Mouse (Mus musculus): ENCODE measurements around the gene Rnf24. TPM values are rescaled to one million over a fixed set of nuclear protein-coding genes. Genes with fewer than 3 reads are reported as not detected.

Gene Rnf24
- polyA plus RNA-seq, 1 experiment from 2014 or later = 14.9 TPM

DNA sequence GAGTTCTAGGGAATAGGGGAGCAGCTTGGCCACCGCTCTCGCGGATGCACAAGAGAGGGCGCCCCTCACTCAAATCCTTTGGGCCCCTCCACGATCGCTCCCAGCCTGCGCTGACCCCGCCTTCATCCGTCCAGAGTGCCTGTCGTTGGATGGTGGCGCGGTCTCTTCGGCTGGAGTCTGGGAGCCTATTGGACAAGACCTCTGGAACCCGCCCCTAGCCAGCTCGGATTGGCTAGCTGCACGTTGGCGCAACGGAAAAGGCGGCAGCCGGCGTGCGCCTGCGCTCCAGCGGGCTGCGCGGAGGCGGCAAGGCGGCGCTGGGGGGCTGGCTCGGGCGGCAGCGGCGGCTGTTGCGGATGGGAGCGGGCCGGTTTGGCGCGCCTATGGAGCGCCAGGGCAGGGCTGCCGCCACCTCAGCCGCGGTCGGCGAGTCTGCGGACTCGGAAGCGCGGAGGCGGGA lies 90.4 kb downstream of the Rnf24 start, which contains the start of gene Pank2:
Gene Pank2, plus strand, starts transcription at position 283 of the 460 bp plus-strand sequence.
- H3K36me3 ChIP-seq = no peaks in the 10 kb centered on the region
- under 1% methylated on average over 46 of the region's 49 CpGs for WGBS
- H3K9me3 ChIP-seq (replicated peaks) = no peaks in the 10 kb centered on the region
- H3K27me3 ChIP-seq (replicated peaks) = no peaks in the 10 kb centered on the region
- peak within 1 kb of the TSS; percentile 77 for H3K9ac ChIP-seq (replicated peaks)
- H3K4me2 ChIP-seq = peak within 1 kb of the TSS; percentile 80
- peaks cover 33% of the 10 kb centered on the region for H3K4me1 ChIP-seq
- H3K4me3 ChIP-seq (replicated peaks) = peak within 1 kb of the TSS; percentile 65
- H3K27ac ChIP-seq (replicated peaks) = peak within 1 kb of the TSS; percentile 96
- ATAC-seq (ENCODE audit: low FRiP score) = peak; percentile 100

DNA sequence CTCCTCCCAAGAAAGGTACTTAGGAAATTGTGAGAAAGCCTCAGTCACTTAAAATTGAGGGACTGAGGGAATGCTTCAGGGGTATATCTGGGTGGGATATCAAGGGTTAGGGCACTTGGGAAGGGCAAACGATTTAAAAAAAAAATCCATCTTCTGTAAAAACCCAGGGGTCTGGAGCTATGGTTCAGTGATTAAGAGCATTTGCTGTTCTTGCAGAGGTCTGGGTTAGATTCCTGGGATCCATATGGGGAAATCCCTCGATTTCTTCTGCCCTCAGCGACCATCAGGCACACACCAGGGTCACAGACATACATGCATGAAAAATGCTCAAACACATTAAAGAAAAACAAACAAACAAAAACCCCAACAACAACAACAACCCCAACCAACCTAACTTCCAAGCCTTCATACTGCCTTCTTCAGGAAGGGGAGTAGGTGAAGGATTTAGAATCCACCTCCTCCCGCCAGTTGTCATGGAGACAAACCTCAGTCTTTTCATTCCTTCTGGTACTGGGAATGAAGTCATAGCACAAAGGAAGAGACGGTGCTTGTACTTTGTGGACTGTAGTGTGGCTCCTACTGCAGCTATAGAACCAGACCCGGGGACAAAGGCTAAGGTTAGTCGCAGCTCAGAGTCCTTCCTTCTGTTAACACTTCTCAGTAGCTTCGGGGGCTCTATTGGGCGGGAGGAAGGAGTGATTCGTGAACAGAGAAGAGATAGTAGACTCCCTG lies 91.0 kb downstream of the Rnf24 start:
- Histone ChIP-seq H3K4me2 (peak overlapping the region; percentile 66), H3K9me3 (replicated peaks) (no peaks in the 10 kb centered on the region), H3K4me3 (replicated peaks) (peak overlapping the region; percentile 65), H3K36me3 (no peaks in the 10 kb centered on the region), H3K4me1 (peaks cover 33% of the 10 kb centered on the region), H3K27me3 (replicated peaks) (no peaks in the 10 kb centered on the region), H3K27ac (replicated peaks) (peak overlapping the region; percentile 96), H3K9ac (replicated peaks) (peak overlapping the region; percentile 56)
- peak; percentile 81 for ATAC-seq (ENCODE audit: low FRiP score)
- 4% methylated on average over 10 of the region's 10 CpGs for WGBS

DNA sequence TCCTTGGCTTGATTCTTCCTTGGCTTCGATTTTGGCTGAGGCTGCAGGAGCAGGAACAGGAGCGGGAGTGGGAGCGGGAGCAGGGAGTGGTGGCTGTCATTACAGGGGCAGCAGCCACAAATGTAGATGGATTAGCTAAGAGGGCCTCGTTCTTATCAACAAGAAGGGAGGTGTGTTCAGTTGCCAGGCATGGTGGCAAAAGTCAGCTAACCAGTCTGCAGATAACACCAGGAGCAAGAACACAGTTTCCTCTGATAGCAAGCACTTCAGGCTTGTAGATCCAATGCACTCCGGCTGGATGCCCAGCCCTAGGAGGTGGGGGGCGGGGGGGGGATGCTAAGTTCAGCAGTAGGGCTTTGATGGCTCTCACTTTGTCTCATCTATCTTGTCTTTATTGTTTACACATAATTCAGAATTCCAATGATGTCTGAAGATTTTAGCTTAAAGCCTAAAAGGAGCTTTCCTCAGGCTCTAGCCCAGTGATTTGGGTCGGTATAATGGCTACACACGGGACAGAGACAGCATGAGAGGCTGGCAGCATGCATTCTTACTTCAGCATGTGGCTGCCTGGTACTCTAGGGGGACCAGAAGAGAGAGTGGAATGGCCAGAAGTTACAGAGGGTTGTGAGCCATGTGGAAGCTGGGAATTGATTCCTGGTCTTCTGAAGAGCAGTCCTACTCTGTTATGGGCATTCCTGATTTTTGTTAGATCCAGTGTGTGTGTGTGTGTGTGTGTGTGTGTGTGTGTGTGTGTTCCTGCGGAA lies 92.0 kb downstream of the Rnf24 start:
- Histone ChIP-seq H3K36me3 (no peaks in the 10 kb centered on the region), H3K9ac (replicated peaks) (no peak overlapping the region), H3K4me3 (replicated peaks) (no peak overlapping the region), H3K9me3 (replicated peaks) (no peaks in the 10 kb centered on the region), H3K4me1 (peaks cover 33% of the 10 kb centered on the region), H3K27ac (replicated peaks) (peak overlapping the region; percentile 96; the same call in 1 of the 2 replicates), H3K4me2 (no peak overlapping the region), H3K27me3 (replicated peaks) (no peaks in the 10 kb centered on the region)
- ATAC-seq (ENCODE audit: low FRiP score) = no peak
- 63% methylated on average over 9 of the region's 9 CpGs for whole genome bisulfite sequencing

DNA sequence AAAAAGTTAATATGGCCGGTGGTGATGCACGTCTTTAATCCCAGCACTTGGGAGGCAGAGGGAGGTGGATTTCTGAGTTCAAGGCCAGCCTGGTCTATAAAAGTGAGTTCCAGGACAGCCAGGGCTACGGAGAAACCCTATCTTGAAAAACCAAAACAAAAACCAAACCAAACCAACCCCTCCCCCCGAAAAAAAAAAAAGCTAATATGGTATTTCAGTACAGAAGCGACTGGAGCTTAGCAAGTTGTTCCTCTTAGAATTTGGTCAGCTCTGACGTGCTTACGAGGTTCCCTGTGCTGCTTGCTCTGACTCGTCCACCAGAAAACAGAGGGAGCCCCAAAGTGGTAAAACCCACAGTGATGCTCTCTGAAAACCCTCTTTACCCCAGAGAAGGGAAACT lies 94.0 kb downstream of the Rnf24 start:
- no peak overlapping the region for H3K4me3 ChIP-seq (replicated peaks)
- H3K9ac ChIP-seq (replicated peaks) = no peak overlapping the region
- no peaks in the 10 kb centered on the region for H3K9me3 ChIP-seq (replicated peaks)
- no peak for ATAC-seq (ENCODE audit: low FRiP score)
- H3K27ac ChIP-seq (replicated peaks) = no peak overlapping the region
- 81% methylated on average over 8 of the region's 8 CpGs for WGBS
- peaks cover 23% of the 10 kb centered on the region for H3K4me1 ChIP-seq
- H3K36me3 ChIP-seq = no peaks in the 10 kb centered on the region
- no peaks in the 10 kb centered on the region for H3K27me3 ChIP-seq (replicated peaks)
- no peak overlapping the region for H3K4me2 ChIP-seq

DNA sequence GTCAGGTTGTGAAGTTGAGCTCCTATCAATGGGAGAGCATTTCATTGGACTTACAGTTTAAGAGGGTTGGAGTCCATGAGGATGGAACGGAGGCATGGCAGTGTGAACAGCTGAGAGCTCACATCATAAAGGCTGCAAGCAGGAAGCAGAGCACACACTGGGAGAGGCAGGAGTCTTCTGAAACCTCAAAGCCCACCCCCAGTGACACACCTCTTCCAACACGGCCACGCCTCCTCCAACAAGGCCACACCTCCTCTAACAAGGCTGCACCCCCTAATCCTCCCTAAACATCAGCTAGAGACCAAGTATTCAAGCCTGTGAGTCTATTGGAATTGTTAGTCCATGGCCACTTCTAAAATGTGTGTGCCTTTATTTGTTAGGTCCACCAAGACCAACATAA lies 97.0 kb downstream of the Rnf24 start:
- no peak overlapping the region for H3K9ac ChIP-seq (replicated peaks)
- H3K4me3 ChIP-seq (replicated peaks) = no peak overlapping the region
- H3K36me3 ChIP-seq = no peaks in the 10 kb centered on the region
- H3K27me3 ChIP-seq (replicated peaks) = no peaks in the 10 kb centered on the region
- no peak overlapping the region for H3K27ac ChIP-seq (replicated peaks)
- WGBS = 75% methylated on average over 3 of the region's 3 CpGs
- no peak for ATAC-seq (ENCODE audit: low FRiP score)
- H3K4me1 ChIP-seq = peaks cover 11% of the 10 kb centered on the region
- no peak overlapping the region for H3K4me2 ChIP-seq
- H3K9me3 ChIP-seq (replicated peaks) = no peaks in the 10 kb centered on the region

DNA sequence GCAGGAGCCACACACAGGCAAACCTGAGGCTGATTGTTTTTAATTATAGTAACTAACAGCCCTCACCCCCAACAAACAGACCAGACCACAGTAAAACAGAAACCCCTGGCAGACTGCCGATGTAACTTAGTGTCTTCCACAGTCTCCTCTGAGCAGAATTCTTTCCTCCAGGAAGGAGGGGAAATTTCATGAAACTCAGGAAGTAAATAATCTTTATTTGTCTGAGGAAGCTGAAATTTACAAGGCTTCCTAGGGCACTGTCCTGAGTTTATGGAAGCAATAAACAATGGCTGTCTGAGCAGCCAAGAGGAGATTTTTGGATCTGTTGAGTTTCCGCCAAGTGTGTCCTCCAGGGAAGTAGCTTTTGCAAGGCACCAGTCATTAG lies 98.4 kb downstream of the Rnf24 start:
- H3K4me1 ChIP-seq = peaks cover 11% of the 10 kb centered on the region
- H3K4me3 ChIP-seq (replicated peaks) = no peak overlapping the region
- H3K4me2 ChIP-seq = peak overlapping the region; percentile 17; the same call in 1 of the 2 replicates
- H3K36me3 ChIP-seq = no peaks in the 10 kb centered on the region
- H3K27ac ChIP-seq (replicated peaks) = peak overlapping the region; percentile 41; the same call in 1 of the 2 replicates
- H3K9me3 ChIP-seq (replicated peaks) = no peaks in the 10 kb centered on the region
- 0 out of 2 replicates have a peak, but pooled peaks have one; percentile 3 for ATAC-seq (ENCODE audit: low FRiP score)
- H3K27me3 ChIP-seq (replicated peaks) = no peaks in the 10 kb centered on the region
- WGBS = 52% methylated on average over 2 of the region's 2 CpGs
- no peak overlapping the region for H3K9ac ChIP-seq (replicated peaks)

DNA sequence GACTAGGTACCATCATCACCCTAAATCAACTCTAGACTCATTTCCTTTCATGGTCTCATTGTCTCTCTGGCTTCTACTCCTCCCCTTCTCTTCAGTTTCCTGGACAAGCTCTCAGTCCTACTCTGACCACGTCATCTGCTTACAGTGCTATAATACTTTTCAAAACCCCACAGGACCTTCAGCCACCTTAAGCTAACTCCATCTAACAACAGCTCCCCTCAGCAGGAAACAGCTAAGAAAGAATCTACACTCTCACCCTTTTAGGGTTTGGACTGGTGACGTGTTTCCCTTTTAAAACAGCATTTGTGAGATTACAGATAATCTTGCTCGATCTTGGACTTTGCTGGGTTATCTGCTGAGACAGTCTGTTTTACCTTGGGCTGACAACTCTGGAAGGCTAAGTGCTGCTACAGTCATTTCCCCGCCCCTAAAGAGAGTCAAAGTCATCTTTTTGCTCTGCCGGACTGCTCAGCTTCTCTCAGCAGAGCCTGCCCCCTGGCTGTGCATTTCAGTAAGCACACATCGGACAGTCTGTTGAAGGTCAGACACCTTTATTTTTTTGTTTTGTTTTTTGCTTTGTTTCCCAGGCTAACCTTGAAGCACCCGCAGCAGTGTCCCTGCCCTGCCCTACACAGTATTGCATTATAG lies 98.9 kb downstream of the Rnf24 start:
- peak overlapping the region; percentile 17; the same call in 1 of the 2 replicates for H3K4me2 ChIP-seq
- no peaks in the 10 kb centered on the region for H3K9me3 ChIP-seq (replicated peaks)
- H3K4me3 ChIP-seq (replicated peaks) = no peak overlapping the region
- no peak overlapping the region for H3K9ac ChIP-seq (replicated peaks)
- peak; percentile 76; the same call in 1 of the 2 replicates for ATAC-seq (ENCODE audit: low FRiP score)
- no peaks in the 10 kb centered on the region for H3K36me3 ChIP-seq
- H3K27me3 ChIP-seq (replicated peaks) = no peaks in the 10 kb centered on the region
- peak overlapping the region; percentile 41 for H3K27ac ChIP-seq (replicated peaks)
- 21% methylated on average over 7 of the region's 7 CpGs for WGBS
- peaks cover 11% of the 10 kb centered on the region for H3K4me1 ChIP-seq

Small RNA genes within 50 kb of the gene (microRNA-seq; reads per million reads assigned to microRNA genes)
- 39.1 reads per million, percentile 40 among the genes with 10 or more reads in this experiment for gene Mir103-2

Other genes with a start within 250 kb of the Rnf24 start
- gene Hspa12b, start 225.6 kb downstream of the Rnf24 start, polyA plus RNA-seq (2015; fragmentation: Nextera tagmentation; extraction: Ambion mirVana) = 6.0 and 7.7 TPM in 2 replicates
- not detected in 2 replicates for gene Gm11037, start 219.4 kb downstream of the Rnf24 start, polyA plus RNA-seq (2015; fragmentation: Nextera tagmentation; extraction: Ambion mirVana)
- 79.1 and 83.2 TPM in 2 replicates for gene 1700037H04Rik, start 192.8 kb downstream of the Rnf24 start, polyA plus RNA-seq (2015; fragmentation: Nextera tagmentation; extraction: Ambion mirVana)
- gene Cenpb, start 172.8 kb downstream of the Rnf24 start, polyA plus RNA-seq (2015; fragmentation: Nextera tagmentation; extraction: Ambion mirVana) = 11.5 and 12.6 TPM in 2 replicates
- gene Cdc25b, start 165.9 kb downstream of the Rnf24 start, polyA plus RNA-seq (2015; fragmentation: Nextera tagmentation; extraction: Ambion mirVana) = 21.0 and 31.3 TPM in 2 replicates
- 7.6 and 8.0 TPM in 2 replicates for gene Spef1, start 165.6 kb downstream of the Rnf24 start, polyA plus RNA-seq (2015; fragmentation: Nextera tagmentation; extraction: Ambion mirVana)
- 33.6 and 35.2 TPM in 2 replicates for gene Ap5s1, start 145.8 kb downstream of the Rnf24 start, polyA plus RNA-seq (2015; fragmentation: Nextera tagmentation; extraction: Ambion mirVana)
- 6.4 and 9.0 TPM in 2 replicates for gene Mavs, start 118.8 kb downstream of the Rnf24 start, polyA plus RNA-seq (2015; fragmentation: Nextera tagmentation; extraction: Ambion mirVana)
- 22.8 and 23.6 TPM in 2 replicates for gene Pank2, start 90.4 kb downstream of the Rnf24 start, polyA plus RNA-seq (2015; fragmentation: Nextera tagmentation; extraction: Ambion mirVana)
- 48.7 and 51.9 TPM in 2 replicates for gene Smox, start 138.6 kb upstream of the Rnf24 start, polyA plus RNA-seq (2015; fragmentation: Nextera tagmentation; extraction: Ambion mirVana)
- gene Adra1d, start 209.4 kb upstream of the Rnf24 start, polyA plus RNA-seq (2015; fragmentation: Nextera tagmentation; extraction: Ambion mirVana) = 0.83 and 0.92 TPM in 2 replicates